In genomic region chr1:15958661-15959060, GRCm38 (mm10) we compare ENCODE assay signal across 17 mouse cellular contexts.
"Had no signal": no experiment of that assay in that cellular context is flagged by ENCODE, and none has a peak within 500 bp of the region (broad histone marks: within the 10 kb centered on the region; RNA-seq: fewer than 3 reads in every experiment).

No protein-coding gene starts in this region.

- H3K9ac ChIP-seq: liver, embryonic 13.5 days; midbrain, embryonic 15.5 days; neural tube, embryonic 13.5 days; stomach, embryonic 15.5 days had no signal

- H3K4me1 ChIP-seq: liver, embryonic 13.5 days; midbrain, embryonic 15.5 days; neural tube, embryonic 13.5 days; stomach, embryonic 15.5 days had no signal

- DNase-seq: kidney, adult 2 months; kidney, postnatal 25 days; layer of hippocampus, adult 9-11 months; liver, embryonic 13.5 days; lung, adult 2 months; lung, postnatal 14 days; lung, postnatal 4 days; retina, postnatal 1 day; thymus, postnatal 36 days had no signal

- H3K4me3 ChIP-seq: layer of hippocampus, adult 2 months; liver, embryonic 13.5 days; midbrain, embryonic 15.5 days; myocyte; neural tube, embryonic 13.5 days; stomach, embryonic 15.5 days had no signal

- H3K4me2 ChIP-seq: liver, embryonic 13.5 days; midbrain, embryonic 11.5 days; midbrain, embryonic 15.5 days; neural tube, embryonic 13.5 days; stomach, embryonic 15.5 days had no signal

- H3K27ac ChIP-seq: kidney, postnatal 0 days; layer of hippocampus, adult 2 months; liver, embryonic 13.5 days; midbrain, embryonic 15.5 days; neural tube, embryonic 13.5 days; stomach, embryonic 15.5 days had no signal

- H3K27me3 ChIP-seq: liver, embryonic 13.5 days; midbrain, embryonic 15.5 days; neural tube, embryonic 13.5 days; stomach, embryonic 15.5 days had no signal

- ATAC-seq: intestine, postnatal 0 days; midbrain, embryonic 15.5 days had no signal

- H3K36me3 ChIP-seq: liver, embryonic 13.5 days; midbrain, embryonic 15.5 days; neural tube, embryonic 13.5 days; stomach, embryonic 15.5 days had no signal

- H3K9me3 ChIP-seq: liver, embryonic 13.5 days; midbrain, embryonic 15.5 days; neural tube, embryonic 13.5 days; stomach, embryonic 15.5 days had no signal
